Mouse (Mus musculus) spleen, postnatal 10 days (tissue): ENCODE results near the gene Jmjd6.
"Not testable (repeated sequence)": the region's sequence is repeated elsewhere in the genome, so short reads cannot be mapped to it uniquely, and the experiment has no call there.

ENCODE experiments used
- DNase-seq, 2 experiments: peaks; one replicate each; pipeline ENCODE4 v3.0.0; 2021 to 2022; ENCODE audit warnings: low spot score in 2 of 2

The Jmjd6 gene

GRCm38 (mm10) chr11:116851576-116852290, 8.5 kb upstream of the Jmjd6 start:
- no peak for DNase-seq

DNA sequence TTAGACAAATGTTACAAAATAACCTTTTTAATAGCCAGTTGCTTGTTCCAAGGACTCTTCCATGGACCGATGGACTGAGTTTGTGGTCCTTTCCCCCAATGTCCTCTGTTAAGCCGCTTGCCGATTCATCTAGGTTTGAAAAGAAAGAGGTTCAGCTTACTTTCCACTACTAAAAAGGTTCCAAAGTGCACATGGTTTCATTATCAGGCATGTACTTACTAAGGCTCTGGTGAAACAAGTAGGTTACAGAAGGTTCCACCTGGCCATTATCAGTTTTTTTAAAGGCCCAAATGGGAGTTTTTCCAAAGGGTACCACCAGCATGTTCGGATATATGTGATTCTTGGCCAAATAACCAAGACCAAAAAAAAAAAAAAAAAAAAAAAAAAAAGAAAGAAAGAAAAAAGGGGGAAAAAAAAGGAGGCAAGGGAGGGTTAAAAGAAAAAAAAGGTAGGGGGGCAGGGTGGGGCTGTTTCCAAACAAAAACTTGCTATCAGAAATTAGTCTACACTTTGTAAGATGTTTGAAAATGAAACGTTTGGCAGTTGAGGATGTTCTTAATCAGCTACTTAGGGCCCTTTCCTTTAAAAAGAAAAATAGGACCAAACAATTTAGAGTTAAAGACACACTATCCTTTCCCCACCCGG, 7.7 kb upstream of the Jmjd6 start:
- DNase-seq, result no peak

DNA sequence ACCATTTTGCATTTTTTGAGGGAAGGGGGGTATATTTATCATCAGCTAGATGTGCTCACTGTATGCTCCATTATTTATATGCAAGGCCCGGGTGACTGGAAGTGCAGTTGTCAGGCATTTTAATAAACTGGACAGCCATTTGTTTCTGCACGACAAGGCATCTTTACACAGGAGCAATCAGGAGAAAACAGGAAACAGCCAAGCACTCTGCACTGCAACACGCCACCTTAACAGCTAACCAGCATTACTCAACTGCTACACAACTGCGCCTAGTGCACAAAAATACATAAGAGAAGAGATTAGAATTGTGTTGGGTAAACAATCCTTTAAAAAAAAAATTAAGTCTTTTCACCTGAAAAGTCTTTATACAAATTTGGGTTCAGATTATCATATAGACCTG, 6.8 kb upstream of the Jmjd6 start:
- no peak for DNase-seq

DNA sequence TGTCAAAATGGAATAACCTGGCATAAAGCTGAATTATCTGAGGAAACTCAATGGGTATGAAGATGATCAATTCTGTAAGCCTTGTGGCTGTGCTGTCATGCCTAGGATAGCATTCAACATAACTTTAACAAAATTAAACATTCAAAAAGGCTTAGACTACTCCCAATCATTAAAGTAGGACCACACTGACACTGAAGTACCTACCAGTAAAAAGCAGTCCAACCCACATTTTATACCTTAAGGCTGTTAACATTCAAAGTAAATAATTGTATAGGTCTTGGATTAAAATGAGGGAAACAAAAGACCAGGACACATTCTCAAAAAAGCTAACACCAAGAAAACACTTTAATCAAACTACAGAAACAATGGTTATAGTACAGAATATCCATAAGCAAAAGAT, 6.3 kb upstream of the Jmjd6 start:
- no peak for DNase-seq

GRCm38 (mm10) chr11:116848877-116849178, 5.6 kb upstream of the Jmjd6 start:
- not testable (repeated sequence) for DNase-seq

DNA sequence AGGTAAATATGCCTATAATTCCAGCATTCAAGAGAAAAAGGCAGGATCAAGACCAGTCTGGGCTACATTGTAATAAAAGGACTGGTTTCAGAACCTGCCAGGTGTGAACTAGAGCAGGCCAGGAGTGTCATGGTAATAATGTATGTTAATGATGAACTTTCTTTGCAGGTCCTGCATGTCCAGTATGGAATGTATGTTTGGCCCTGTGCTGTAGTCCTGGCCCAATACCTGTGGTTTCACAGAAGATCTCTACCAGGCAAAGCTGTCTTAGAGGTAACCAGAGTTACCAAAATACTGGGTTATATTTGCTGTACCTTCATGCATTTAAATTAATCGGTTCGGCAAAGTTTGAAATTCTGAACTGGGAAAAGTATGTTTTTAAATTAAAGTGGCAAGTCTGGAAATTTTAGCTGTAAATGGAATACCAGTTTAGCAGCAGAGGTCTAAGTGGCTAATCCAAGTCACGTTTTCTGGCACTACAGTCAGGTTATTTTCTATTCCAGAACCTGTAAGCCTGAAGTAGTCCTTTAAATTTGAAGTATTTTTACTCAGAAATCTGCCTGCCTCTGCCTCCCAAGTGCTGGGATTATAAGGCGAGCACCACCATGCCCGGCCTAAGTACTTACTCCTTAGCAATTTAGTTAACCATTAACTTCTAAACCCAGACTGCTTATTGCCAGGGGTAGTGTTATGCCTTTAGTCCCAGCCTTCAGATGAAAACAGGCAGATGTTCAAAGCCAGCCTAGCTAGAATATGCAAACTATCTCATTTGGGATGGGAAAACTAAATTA, 5.0 kb upstream of the Jmjd6 start:
- no peak for DNase-seq

GRCm38 (mm10) chr11:116847187-116848085, 4.2 kb upstream of the Jmjd6 start:
- no peak for DNase-seq

GRCm38 (mm10) chr11:116846593-116847181, 3.4 kb upstream of the Jmjd6 start:
- no peak for DNase-seq

GRCm38 (mm10) chr11:116842531-116843260, 553 bp downstream of the Jmjd6 start:
- peak in 1 of 2 experiments; percentile 79 for DNase-seq

DNA sequence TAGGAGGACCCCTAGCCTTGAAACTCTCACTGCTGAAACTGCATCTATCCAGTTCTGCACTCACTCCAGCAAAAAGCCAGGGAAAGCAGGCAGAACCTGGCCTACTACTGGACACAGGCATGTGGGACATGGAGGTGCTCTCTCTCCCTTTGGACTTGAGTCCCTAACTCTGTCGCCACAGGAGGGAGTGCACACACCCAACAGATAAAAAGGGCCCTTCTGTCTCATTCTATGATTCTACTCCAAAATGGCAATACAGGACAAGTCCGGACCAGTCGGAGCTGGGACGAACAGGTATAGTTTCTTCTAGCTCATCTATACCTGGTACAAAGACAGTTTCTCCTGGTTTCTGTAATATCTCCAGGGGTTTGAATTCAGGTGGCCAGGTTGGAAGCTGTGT, 2.5 kb downstream of the Jmjd6 start:
- DNase-seq, result no peak

DNA sequence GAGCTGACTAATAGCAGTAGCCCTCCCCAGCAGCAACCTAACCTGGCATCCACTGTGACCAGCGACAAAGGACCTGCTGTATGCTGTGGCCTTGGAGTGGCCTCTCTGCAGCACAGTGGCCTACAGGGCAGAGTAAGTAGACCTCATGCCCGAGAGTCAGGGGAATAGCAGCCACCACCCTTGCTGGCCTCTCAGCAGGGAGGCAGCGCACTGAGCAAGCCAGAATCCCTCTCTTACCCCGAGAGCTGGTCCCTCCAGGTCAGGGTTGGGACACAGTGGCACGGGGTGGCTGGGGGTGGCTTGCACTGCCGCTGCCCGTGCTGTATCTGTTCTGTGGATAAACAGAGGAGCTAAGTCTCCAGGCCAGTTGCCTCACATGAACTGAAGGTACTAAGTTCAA, 3.6 kb downstream of the Jmjd6 start:
- DNase-seq, result no peak

- DNase-seq, result no peak
Measured at GRCm38 (mm10) chr11:116838936-116839335, 4.3 kb downstream of the Jmjd6 start.

DNA sequence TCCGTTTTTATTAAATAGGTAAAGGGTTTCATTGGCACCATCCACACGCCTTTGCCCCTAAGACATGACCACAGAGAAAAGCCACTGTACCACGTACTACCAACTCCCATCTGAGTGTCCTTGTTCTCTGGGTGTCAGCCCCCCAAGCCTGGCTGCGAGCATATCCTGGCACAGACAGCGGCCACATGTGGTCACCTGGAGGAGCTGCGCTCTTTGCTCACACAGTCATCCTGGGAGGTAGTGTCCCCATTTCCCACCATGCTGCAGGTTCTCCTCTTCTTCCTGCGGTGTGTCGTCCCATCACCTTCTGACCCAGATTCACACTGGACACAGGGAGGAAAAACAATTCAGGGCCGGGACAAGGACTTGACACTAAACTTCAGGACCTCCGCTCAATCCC, 5.8 kb downstream of the Jmjd6 start:
- DNase-seq, result no peak

DNA sequence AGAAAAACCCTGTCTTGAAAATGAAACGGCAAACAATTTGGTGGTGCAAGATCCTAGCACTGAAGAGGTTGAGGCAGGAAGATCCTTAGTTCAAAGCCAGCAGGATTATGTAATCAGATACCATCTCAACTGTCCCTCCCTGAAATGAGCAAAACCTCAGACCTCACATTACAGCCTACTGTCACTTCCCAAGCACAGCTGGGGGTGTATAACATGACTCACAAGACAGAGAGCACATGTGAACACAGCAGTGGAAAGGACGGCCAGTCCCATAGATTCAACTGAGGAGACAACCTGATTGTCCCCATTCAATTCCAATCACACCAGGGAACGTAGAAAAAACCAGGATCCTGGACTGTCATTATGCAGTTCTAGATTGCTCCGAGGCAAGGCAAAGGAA, 7.0 kb downstream of the Jmjd6 start:
- no peak for DNase-seq

DNA sequence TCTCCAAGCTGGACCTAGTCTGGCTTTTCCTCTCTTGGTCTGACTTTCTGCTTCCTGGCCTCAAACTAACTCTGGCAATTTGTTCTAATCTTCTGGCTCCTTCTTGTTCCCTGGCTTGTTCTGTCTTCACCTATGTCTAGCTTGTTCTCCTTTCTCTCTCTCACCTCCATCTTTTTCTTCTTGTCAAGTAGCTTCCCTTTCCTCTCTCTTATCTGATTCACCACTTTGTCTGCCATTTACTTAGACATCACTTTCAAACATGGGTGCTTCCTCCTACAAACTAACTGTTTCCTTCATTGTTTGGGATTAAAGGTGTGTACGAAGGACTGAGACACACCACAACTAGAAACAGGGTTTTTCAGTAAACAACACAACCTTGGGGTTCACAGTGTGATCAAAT, 8.3 kb downstream of the Jmjd6 start:
- no peak for DNase-seq

- DNase-seq, result no peak
Measured at GRCm38 (mm10) chr11:116832172-116832685, 11.0 kb downstream of the Jmjd6 start.

DNA sequence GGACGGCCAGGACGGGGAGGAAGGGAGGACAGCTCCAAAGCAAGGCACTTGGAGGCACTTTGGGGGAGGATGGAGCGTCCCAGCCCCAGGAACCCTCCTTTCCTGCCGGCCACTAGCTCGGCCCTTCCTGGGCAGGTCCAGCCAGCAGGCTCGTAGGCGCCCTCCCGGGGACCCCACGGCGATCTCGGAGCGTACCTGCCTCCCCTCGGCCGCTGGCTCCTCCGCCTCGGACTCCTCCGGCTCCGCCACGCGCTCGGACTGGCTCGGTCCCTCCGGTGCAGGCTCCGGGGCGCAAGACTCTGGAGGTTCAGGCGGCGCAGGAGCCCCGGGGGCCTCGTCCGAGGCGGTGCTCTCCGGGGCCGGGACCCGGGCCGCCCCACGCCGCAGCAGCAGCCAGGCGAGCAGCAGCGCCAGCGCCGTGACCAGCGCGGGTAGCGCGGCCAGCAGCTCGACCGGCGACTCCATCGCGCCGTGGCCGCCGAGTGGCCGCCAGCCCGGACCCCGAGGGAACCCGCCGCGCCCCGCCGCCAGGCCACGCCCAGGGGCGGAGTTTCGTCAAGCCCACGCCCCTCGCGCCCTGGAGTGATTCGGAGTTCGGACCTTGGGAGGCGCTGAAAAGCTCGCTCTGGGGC, 15.6 kb downstream of the Jmjd6 start, which contains the start of gene Mxra7:
Gene Mxra7, minus strand, starts transcription at position 513 of the 632 bp plus-strand sequence.
- peak; percentile 53 to 74 for DNase-seq

DNA sequence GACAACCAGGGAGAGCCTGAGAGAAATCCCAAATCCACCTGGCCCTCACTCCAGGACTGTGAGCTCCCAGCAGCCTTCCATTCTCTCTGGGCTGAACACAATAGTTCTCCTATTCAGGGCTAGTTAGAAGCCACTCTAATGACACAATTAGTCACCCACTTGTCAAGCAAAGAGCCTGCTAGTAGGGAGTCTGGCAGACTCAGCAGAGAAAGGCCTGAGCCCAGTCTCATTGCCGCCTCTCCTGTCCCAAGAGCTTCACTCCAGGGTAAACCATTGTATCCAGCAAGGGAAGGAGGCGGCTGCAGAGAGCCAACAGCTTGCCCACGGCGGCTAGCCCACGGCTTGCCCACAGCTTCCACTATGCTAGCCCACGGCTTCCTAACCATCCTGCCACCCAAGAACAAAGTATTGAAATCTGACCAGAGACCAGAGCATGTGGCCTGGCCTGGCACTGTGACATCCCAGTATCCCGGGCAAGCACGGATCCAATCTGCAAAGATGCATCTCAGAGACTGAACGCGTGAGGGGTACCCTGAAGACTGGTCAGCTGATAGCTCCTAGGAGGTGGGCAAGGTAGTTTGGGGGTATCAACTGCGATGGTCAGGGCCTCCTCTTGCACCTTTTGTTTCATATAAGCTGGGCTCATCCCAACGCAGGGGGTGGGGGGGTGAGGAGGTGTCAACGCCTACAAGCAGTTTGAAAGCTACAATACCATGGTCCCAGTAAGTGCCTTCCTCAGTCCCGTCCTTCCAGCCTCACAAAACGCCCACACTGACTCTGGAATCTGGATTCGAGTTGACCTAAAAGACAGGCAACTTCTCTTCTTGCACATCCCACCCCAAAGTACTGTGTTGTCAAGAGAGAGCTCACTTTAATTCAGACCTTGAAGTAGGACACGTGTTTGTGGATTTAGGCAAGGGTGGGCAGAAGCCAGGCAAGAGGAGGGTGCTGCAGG, 16.4 kb downstream of the Jmjd6 start:
- DNase-seq, result no peak

DNA sequence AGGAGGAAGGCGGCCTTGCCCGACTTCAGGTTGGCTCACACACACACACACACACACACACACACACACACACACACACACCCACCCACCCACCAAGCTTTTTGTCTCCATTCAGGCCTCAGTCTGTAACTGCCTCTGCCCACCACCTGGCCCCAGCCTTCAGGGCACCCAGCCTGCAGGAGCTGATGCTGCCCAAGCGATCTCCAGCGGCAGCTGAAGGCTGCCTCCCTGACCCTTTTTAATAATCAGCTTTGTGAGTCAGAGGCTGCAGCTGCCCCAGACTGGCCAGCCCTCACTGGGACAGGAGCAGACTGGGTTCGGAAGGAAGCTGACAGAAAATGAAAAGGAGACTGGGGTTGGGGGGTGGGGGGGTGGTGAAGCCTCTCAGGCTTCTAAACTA, 18.0 kb downstream of the Jmjd6 start:
- DNase-seq, result no peak
